Mouse (Mus musculus): ENCODE results near the gene Pou2f1.

DNA sequence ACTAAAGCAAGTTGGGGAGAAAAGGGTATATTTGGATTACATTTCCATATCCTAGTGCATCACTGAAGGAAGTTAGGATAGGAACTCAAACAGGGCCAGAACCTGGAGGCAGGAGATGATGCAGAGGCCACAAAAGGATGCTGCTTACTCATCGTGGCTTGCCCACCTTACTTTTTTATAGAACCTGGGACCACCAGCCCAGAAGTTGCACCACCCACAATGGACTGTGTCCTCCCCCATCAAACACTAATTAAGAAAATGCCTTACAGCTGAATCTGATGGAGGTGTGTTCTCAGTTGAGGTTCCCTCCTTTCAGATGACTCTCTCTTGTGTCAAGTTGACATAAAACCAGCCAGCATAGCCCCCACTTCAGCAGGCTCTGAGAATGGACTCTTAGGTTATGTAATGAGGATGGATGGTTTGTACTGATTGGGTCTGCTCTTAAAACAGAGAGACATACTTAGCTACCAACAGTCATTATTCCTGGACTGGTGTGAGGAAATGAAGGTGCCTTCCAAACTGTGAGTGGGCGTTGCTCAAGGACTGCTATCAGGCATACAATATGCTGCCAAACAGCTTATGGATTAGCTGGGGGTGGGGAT lies 36.4 kb upstream of the Pou2f1 start:
- TF ChIP-seq CTCF (IDR thresholded peaks at IDR 0.05; ENCODE audit: control insufficient read depth, insufficient read depth, insufficient replicate concordance, low read depth, low read length) (no peak), POLR2A (IDR thresholded peaks at IDR 0.05; ENCODE audit: control insufficient read depth, low read depth, low read length) (no peak)
